Mouse (Mus musculus): ENCODE results near the gene Mettl1.

DNA sequence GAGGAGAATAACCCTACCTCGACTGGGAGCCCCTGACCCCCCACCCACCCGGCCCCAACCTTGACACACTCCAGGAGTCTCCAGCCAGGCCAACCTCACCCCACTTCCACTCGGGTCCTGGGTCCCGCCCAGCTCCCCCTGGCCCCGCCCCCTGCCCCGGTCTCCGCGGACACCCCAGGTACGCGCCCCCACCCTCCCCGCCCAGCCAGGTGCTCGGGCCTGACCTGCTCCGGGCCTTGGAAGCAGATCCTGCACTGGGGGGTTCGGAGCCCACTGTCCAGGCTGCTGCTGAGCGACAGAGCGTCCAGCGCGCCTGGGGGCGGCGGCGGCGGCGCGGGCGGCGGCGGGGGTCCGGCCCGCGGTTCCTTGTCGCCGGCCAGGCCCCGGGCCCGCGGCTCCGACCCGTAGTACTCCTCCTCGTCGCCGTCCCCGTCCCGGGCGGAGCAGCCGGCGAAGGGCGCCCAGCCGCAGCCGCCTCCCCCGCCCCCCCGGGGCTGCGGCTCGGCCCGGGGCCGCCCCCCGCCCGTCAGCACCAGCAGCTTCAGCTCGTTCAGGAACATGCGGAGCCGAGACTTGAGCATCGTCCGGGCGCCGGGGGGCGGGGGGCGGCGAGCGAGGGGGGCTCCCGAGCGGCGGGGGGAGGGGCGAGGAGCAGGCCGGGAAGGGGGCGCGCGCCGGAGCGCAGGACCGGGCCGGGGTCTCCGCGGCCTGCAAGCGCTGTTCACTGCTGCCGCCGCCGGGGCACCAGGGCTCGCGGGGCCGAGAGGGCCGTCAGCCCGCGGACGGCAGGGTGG lies 18.2 kb downstream of the Mettl1 start:
- TF ChIP-seq CTCF (IDR thresholded peaks at IDR 0.05; ENCODE audit: borderline replicate concordance, control insufficient read depth, extremely low read depth, insufficient read depth, low read length, poor library complexity), result no peak
- no peak for TF ChIP-seq POLR2A (IDR thresholded peaks at IDR 0.05; ENCODE audit: control insufficient read depth, extremely low read depth, insufficient read depth, low read length, poor library complexity)
